ENCODE assay signal across 11 mouse cellular contexts in the genomic region with DNA sequence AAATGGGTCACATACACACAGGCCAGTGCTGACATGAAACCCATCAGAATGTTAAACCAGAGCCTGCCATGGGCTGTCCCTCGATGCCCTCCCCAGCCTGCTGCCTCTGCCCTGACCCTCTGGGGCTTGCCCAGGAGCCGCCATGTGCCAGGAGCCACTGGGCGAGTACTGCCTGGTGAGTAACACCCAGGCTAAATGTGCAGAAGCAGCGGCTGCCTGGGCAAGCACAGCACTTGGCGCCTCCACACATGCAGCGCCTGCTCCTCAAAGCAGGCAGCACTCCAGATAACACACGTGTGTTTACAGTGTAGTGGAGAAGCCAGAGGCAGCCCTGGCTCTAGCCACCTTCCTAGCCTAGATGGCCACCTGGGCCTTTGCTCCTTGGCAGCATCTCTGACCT. TPM values are rescaled to one million over a fixed set of nuclear protein-coding genes. Genes with fewer than 3 reads are reported as not detected.
DNase-seq lines count a peak whose midpoint lies in the region; ATAC-seq lines count a peak whose summit lies in the region.
"Had no signal": no experiment of that assay in that cellular context is flagged by ENCODE, and none has a peak within 500 bp of the region (broad histone marks: within the 10 kb centered on the region; RNA-seq: fewer than 3 reads in every experiment).

No protein-coding gene starts in this region.

- H3K9ac ChIP-seq in heart, embryonic 11.5 days (ENCODE audit: low read depth, low read length): no peak overlapping the region
- H3K9ac ChIP-seq in heart, embryonic 13.5 days: 0 out of 2 replicates have a peak overlapping the region, but pooled peaks have one; percentile 15
- H3K9ac ChIP-seq: embryonic facial prominence, embryonic 12.5 days; neural tube, embryonic 12.5 days had no signal

- H3K27ac ChIP-seq in heart, embryonic 11.5 days (ENCODE audit: low read depth, low read length): no peak overlapping the region
- peak overlapping the region; percentile 48 for H3K27ac ChIP-seq in heart, embryonic 13.5 days (replicated peaks)
- H3K27ac ChIP-seq: embryonic facial prominence, embryonic 12.5 days; neural tube, embryonic 12.5 days had no signal

- no peaks in the 10 kb centered on the region for H3K36me3 ChIP-seq in heart, embryonic 11.5 days (ENCODE audit: control insufficient read depth, insufficient read depth, low read length)
- H3K36me3 ChIP-seq in heart, embryonic 13.5 days: peaks cover 7% of the 10 kb centered on the region; the same call in 1 of the 2 replicates

- WGBS in heart, embryonic 11.5 days (ENCODE audit: insufficient replicate concordance): 60% methylated on average over 7 of the region's 7 CpGs
- WGBS in heart, embryonic 13.5 days: 46% methylated on average over 7 of the region's 7 CpGs

- no peak overlapping the region for H3K4me2 ChIP-seq in heart, embryonic 11.5 days
- no peak overlapping the region for H3K4me2 ChIP-seq in heart, embryonic 13.5 days
- H3K4me2 ChIP-seq: embryonic facial prominence, embryonic 12.5 days; neural tube, embryonic 12.5 days had no signal

- peak; percentile 64 to 77 for DNase-seq in heart, adult 18-20 months
- peak; percentile 50 for DNase-seq in MN1 (ENCODE audit: low spot score)
- peak; percentile 46 for DNase-seq in NIH3T3 (ENCODE audit: low read depth)
- DNase-seq in embryo, embryonic 10.5 days (ENCODE audit: low spot score): no peak
- no peak for DNase-seq in left cerebral cortex, adult 11 months (ENCODE audit: low spot score)
- DNase-seq: liver had no signal

- H3K27me3 ChIP-seq in heart, embryonic 11.5 days (ENCODE audit: control insufficient read depth, insufficient read depth, low read length): no peaks in the 10 kb centered on the region
- no peaks in the 10 kb centered on the region for H3K27me3 ChIP-seq in heart, embryonic 13.5 days (replicated peaks)
- H3K27me3 ChIP-seq: embryonic facial prominence, embryonic 12.5 days; neural tube, embryonic 12.5 days had no signal

- H3K9me3 ChIP-seq in heart, embryonic 11.5 days (replicated peaks; ENCODE audit: control insufficient read depth, low read length): no peaks in the 10 kb centered on the region
- no peaks in the 10 kb centered on the region for H3K9me3 ChIP-seq in heart, embryonic 13.5 days
- H3K9me3 ChIP-seq: embryonic facial prominence, embryonic 12.5 days; neural tube, embryonic 12.5 days had no signal

- ATAC-seq in heart, embryonic 11.5 days (replicated peaks; ENCODE audit: insufficient number of reproducible peaks, low FRiP score, low TSS enrichment): no peak
- no peak for ATAC-seq in heart, embryonic 13.5 days (ENCODE audit: extremely low read depth, insufficient number of reproducible peaks, low FRiP score, low TSS enrichment)
- ATAC-seq: intestine, embryonic 16.5 days had no signal

- H3K4me1 ChIP-seq in heart, embryonic 11.5 days (ENCODE audit: control insufficient read depth, insufficient read depth, low read length): peaks cover 59% of the 10 kb centered on the region
- H3K4me1 ChIP-seq in heart, embryonic 13.5 days: peaks cover 88% of the 10 kb centered on the region

- H3K4me3 ChIP-seq in heart, embryonic 11.5 days (ENCODE audit: low read depth, low read length): no peak overlapping the region
- H3K4me3 ChIP-seq in heart, embryonic 13.5 days: no peak overlapping the region
- H3K4me3 ChIP-seq: embryonic facial prominence, embryonic 12.5 days; neural tube, embryonic 12.5 days had no signal

RNA-seq across cellular contexts. Expression of a gene that starts 8.2 kb away (rescaled TPM):
- total RNA-seq in heart, adult 18-20 months (2021): 10 to 100 TPM; 32.0 to 37.8 TPM
- 9.2 and 9.5 TPM in 2 replicates for polyA plus RNA-seq in heart, embryonic 11.5 days (2014; fragmentation: Nextera tagmentation; extraction: Ambion mirVana)
- 6.0 and 6.4 TPM in 2 replicates for polyA plus RNA-seq in heart, embryonic 13.5 days (2015; fragmentation: Nextera tagmentation; extraction: Ambion mirVana)

Comparison
In these comparisons a context has a peak if more than half of its experiments do, and no peak if none do; other contexts are left out.
1. DNase-seq: peak in heart, adult 18-20 months (2 of 2), MN1 (single experiment) and NIH3T3 (single experiment); none in embryo, embryonic 10.5 days (single experiment) and left cerebral cortex, adult 11 months (single experiment).